Mouse (Mus musculus): ENCODE data around the gene Sec13.

GRCm38 (mm10) chr6:113695766-113696355, 44.7 kb downstream of the Sec13 start:
- TF ChIP-seq EP300 (IDR thresholded peaks at IDR 0.05; ENCODE audit: insufficient read depth, low read depth, low read length) = no peak
- TF ChIP-seq CTCF (IDR thresholded peaks at IDR 0.05; ENCODE audit: low read depth, low read length) = no peak
